Mouse (Mus musculus) liver, adult (tissue): ENCODE measurements at regions not wholly inside any gene's neighbourhood (a gene's known extent, or its start where the extent isn't known, plus 50 kb on each side); places are given as distances from the start of the nearest gene placed in this dataset.

ENCODE experiments used
- GATA4 ChIP-seq: IDR thresholded peaks from 2 replicates; pipeline ENCODE4 v1.6.1; 2014; ENCODE audit warnings: mild to moderate bottlenecking, low read length; ENCODE audit not compliant: insufficient replicate concordance

GRCm38 (mm10) chrX:11705851-11706557, 378.4 kb downstream of the H2al1j start:
- no peak for TF ChIP-seq GATA4

- no peak for TF ChIP-seq GATA4
Observed at GRCm38 (mm10) chrX:11707330-11707729, 379.7 kb downstream of the H2al1j start.

- no peak for TF ChIP-seq GATA4
Observed at GRCm38 (mm10) chrX:11708325-11708724, 380.7 kb downstream of the H2al1j start.

- no peak for TF ChIP-seq GATA4
Observed at GRCm38 (mm10) chrX:11709326-11709725, 381.7 kb downstream of the H2al1j start.

GRCm38 (mm10) chrX:11713423-11713822, 385.8 kb downstream of the H2al1j start:
- no peak for TF ChIP-seq GATA4

GRCm38 (mm10) chrX:11716773-11717172, 389.2 kb downstream of the H2al1j start:
- TF ChIP-seq GATA4, result no peak

GRCm38 (mm10) chrX:11718778-11719177, 391.2 kb downstream of the H2al1j start:
- TF ChIP-seq GATA4, result no peak

- TF ChIP-seq GATA4, result no peak
Observed at GRCm38 (mm10) chrX:11720517-11720916, 392.9 kb downstream of the H2al1j start.

GRCm38 (mm10) chrX:11722730-11723129, 395.1 kb downstream of the H2al1j start:
- TF ChIP-seq GATA4, result no peak

- no peak for TF ChIP-seq GATA4
Observed at GRCm38 (mm10) chrX:11724718-11725117, 397.1 kb downstream of the H2al1j start.

- TF ChIP-seq GATA4, result no peak
Observed at GRCm38 (mm10) chrX:11726524-11727231, 399.1 kb downstream of the H2al1j start.

- TF ChIP-seq GATA4, result no peak
Observed at GRCm38 (mm10) chrX:11728481-11728880, 400.9 kb downstream of the H2al1j start.

GRCm38 (mm10) chrX:11729992-11730391, 402.4 kb downstream of the H2al1j start:
- no peak for TF ChIP-seq GATA4

- TF ChIP-seq GATA4, result no peak
Observed at GRCm38 (mm10) chrX:11732371-11732770, 404.7 kb downstream of the H2al1j start.

GRCm38 (mm10) chrX:11734505-11735435, 407.1 kb downstream of the H2al1j start:
- no peak for TF ChIP-seq GATA4
